Mouse (Mus musculus) brain, adult 2 months (tissue): ENCODE results near the gene Obox6.
A peak's percentile ranks its signal among the peaks of the same experiment; 100 is the strongest.

ENCODE experiments used
- DNase-seq: peaks from one replicate; pipeline ENCODE4 v3.0.0; 2011; ENCODE audit warnings: low read depth, low spot score

The Obox6 gene

GRCm38 (mm10) chr7:15839578-15839977 is at the start of gene Obox6:
Gene Obox6 (minus strand): TSS chr7:15839678.
- DNase-seq = no peak

DNA sequence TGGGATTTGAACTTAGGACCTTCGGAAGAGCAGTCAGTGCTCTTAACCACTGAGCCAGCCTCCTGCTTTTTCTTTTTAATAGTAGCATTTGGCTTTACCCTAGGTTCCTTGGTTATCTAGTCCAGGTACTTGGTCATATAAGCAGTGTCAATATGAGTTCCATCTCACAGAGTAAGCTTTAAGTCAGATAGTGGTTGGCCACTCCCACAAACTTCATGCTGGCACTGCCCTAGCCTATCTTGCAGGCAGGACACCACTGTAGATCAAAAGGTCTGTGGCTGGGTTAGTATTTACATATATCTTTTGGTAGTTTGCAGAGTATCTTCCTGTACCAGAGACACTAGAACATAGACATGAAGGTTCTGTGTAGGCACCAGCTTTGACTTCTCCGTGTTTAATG is 44.6 kb upstream of the Obox6 start:
- DNase-seq = no peak

DNA sequence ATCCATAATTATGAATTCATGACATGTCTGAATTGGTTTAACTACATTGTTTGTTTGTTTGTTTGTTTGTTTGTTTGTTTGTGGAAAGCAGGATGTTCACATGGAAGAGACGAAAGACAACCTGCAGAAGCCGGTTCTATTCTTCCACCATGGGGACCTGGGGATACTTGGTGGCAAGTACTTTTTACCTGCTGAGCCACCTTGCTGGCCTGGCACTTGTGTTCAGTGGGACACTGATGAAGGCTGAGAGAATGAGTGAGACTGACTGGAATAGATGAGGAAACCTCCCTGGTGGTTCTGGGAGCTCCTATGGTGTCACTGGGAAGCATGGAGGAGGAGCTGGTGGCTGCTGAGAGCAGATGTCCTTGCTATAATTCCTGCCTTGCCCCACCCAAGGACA is 42.8 kb upstream of the Obox6 start, which contains the start of gene Crxos:
Gene Crxos, plus strand, starts transcription at position 301 of the 400 bp plus-strand sequence.
- DNase-seq = no peak

- no peak for DNase-seq
Measured at GRCm38 (mm10) chr7:15881831-15882230, 42.4 kb upstream of the Obox6 start.

DNA sequence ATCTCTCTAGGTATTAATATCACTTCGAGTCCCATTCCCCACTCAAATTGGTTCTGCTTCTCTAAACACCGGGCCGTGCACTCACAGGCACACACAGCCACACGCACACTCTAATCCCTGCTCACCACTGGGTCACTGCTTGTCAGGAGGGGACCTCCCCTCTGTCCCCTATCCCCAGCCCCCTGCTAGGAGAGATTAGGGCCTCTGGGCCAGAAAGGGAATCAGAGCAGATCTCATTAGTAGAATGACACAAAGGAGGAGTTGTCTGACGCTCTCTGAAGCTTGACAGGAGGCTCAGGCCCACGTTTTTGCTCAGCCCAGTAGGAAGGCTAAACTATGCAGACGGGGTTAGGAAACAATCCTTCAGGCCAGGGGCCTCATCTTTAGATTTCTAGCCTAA is 41.9 kb upstream of the Obox6 start:
- DNase-seq = no peak

DNA sequence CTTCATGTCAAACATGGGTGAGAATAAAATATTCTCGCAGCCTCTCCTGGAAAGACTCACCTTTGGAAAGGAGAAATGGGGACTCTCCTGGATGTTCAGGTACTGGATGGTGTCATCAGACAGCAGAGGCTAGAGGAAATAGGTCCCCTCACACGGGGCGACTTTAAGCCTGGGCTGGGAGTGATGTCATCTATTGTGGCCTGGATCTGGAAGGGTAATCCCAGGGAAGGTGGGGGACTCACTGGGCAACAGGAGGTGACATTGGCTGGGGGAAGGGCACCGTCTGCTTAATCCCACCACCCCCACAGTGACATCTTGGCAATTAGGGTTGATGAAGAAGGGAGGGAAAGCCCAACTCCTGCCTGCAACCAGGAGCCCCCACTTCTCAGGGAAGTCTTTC is 40.3 kb upstream of the Obox6 start, which contains the start of gene Crx:
Gene Crx, minus strand, starts transcription at position 213 of the 400 bp plus-strand sequence.
- DNase-seq = no peak

GRCm38 (mm10) chr7:15864104-15864503 is 24.6 kb upstream of the Obox6 start:
- no peak for DNase-seq

- peak; percentile 5 for DNase-seq
Measured at GRCm38 (mm10) chr7:15859657-15860056, 20.2 kb upstream of the Obox6 start.
